Mouse (Mus musculus) stomach, postnatal 0 days (tissue): ENCODE measurements around the gene Lrp6. TPM values are rescaled to one million over a fixed set of nuclear protein-coding genes. Genes with fewer than 3 reads are reported as not detected.
A peak's percentile ranks its signal among the peaks of the same experiment; 100 is the strongest.

ENCODE experiments used
- ATAC-seq: fragments of 200-750 bp; cut with Nextera tagmentation; 2 replicates; pipeline ENCODE4 v1.8.0; 2017; ENCODE audit not compliant: low FRiP score, low TSS enrichment
- DNase-seq: peaks from one replicate; pipeline ENCODE4 v3.0.0-alpha.2; 2016; ENCODE audit warnings: low spot score
- H3K27ac ChIP-seq: fragments of 300-500 bp; sonication (generic); replicated peaks from 2 replicates; pipeline ENCODE4 v1.5.1; 2014; ENCODE audit warnings: mild to moderate bottlenecking, control low read depth
- H3K27me3 ChIP-seq: fragments of 300-500 bp; sonication (generic); 2 replicates; pipeline ENCODE4 v1.6.1; 2014; ENCODE audit warnings: low read length; ENCODE audit not compliant: control insufficient read depth, insufficient read depth
- H3K36me3 ChIP-seq: fragments of 300-500 bp; sonication (generic); 2 replicates; pipeline ENCODE4 v1.6.1; 2014; ENCODE audit warnings: low read length, mixed read lengths; ENCODE audit not compliant: control insufficient read depth, insufficient read depth
- H3K4me1 ChIP-seq: fragments of 300-500 bp; sonication (generic); replicated peaks from 2 replicates; pipeline ENCODE4 v1.6.1; 2014; ENCODE audit warnings: antibody characterized with exemption; ENCODE audit not compliant: control insufficient read depth, insufficient read depth
- H3K4me2 ChIP-seq: fragments of 300-500 bp; sonication (generic); replicated peaks from 2 replicates; pipeline ENCODE4 v1.6.1; 2014; ENCODE audit warnings: low read depth, mild to moderate bottlenecking, control low read depth, moderate library complexity
- H3K4me3 ChIP-seq: fragments of 300-500 bp; sonication (generic); 2 replicates; pipeline ENCODE4 v1.5.1; 2014; ENCODE audit warnings: low read depth, low read length, control low read depth
- H3K9ac ChIP-seq: fragments of 300-500 bp; sonication (generic); 2 replicates; pipeline ENCODE4 v1.6.1; 2014; ENCODE audit warnings: mild to moderate bottlenecking, low read length, control low read depth, mixed read lengths
- H3K9me3 ChIP-seq: fragments of 300-500 bp; sonication (generic); 2 replicates; pipeline ENCODE4 v1.6.1; 2016; ENCODE audit warnings: low read length; ENCODE audit not compliant: control insufficient read depth
- CTCF ChIP-seq: IDR thresholded peaks from 2 replicates; pipeline ENCODE4 v1.5.1; 2016; ENCODE audit warnings: antibody characterized with exemption, low read depth, mild to moderate bottlenecking, moderate library complexity
- EP300 ChIP-seq: optimal IDR thresholded peaks from 2 replicates; pipeline ENCODE3; 2016; ENCODE audit warnings: antibody characterized with exemption
- WGBS: fragments of 180-500 bp; shearing (Covaris S2); extraction: QIAGEN DNeasy Blood & Tissue Kit; methylation state at CpG from one replicate; pipeline ENCODE4 v1.1.7; 2014; 5-methylcytosine and 5-hydroxymethylcytosine counted together
- polyA plus RNA-seq: library from polyadenylated mRNA; unstranded; fragments of >200 nt; fragmentation: Nextera tagmentation; extraction: Ambion mirVana; gene quantifications from 2 replicates; pipeline ENCODE4 v1.2.1, GENCODE M21; 2015

Lrp6 gene
- polyA plus RNA-seq, 1 experiment from 2014 or later = 12.1 TPM

- no peak for DNase-seq
- 50% methylated on average over 1 of the region's 1 CpGs for WGBS
- no peak overlapping the region for H3K9ac ChIP-seq
- TF ChIP-seq EP300 (no peak), CTCF (no peak)
- H3K36me3 ChIP-seq = no peaks in the 10 kb centered on the region
- no peak overlapping the region for H3K4me3 ChIP-seq
- H3K27me3 ChIP-seq = no peaks in the 10 kb centered on the region
- no peak for ATAC-seq
- H3K4me1 ChIP-seq = no peaks in the 10 kb centered on the region
- H3K4me2 ChIP-seq = no peak overlapping the region
- H3K27ac ChIP-seq = no peak overlapping the region
- H3K9me3 ChIP-seq = no peaks in the 10 kb centered on the region
These were observed 32.5 kb upstream of the Lrp6 start for GRCm38 (mm10) chr6:134599239-134599638.

GRCm38 (mm10) chr6:134597651-134598229 is 31.0 kb upstream of the Lrp6 start:
- Histone ChIP-seq H3K27ac (no peak overlapping the region), H3K4me3 (no peak overlapping the region), H3K36me3 (no peaks in the 10 kb centered on the region), H3K4me2 (no peak overlapping the region), H3K4me1 (no peaks in the 10 kb centered on the region), H3K9me3 (no peaks in the 10 kb centered on the region), H3K9ac (no peak overlapping the region), H3K27me3 (no peaks in the 10 kb centered on the region)
- ATAC-seq (peak; percentile 45; the same call in 1 of the 2 replicates), DNase-seq (no peak)
- WGBS = 59% methylated on average over 6 of the region's 6 CpGs
- TF ChIP-seq EP300 (no peak), CTCF (no peak)

GRCm38 (mm10) chr6:134594569-134595442 is 28.0 kb upstream of the Lrp6 start:
- ATAC-seq (peak; percentile 51; the same call in 1 of the 2 replicates), DNase-seq (no peak)
- Histone ChIP-seq H3K4me1 (no peaks in the 10 kb centered on the region), H3K36me3 (no peaks in the 10 kb centered on the region), H3K9me3 (no peaks in the 10 kb centered on the region), H3K27ac (no peak overlapping the region), H3K4me2 (no peak overlapping the region), H3K27me3 (no peaks in the 10 kb centered on the region), H3K4me3 (no peak overlapping the region), H3K9ac (no peak overlapping the region)
- TF ChIP-seq CTCF = no peak
- TF ChIP-seq EP300 = no peak
- 71% methylated on average over 20 of the region's 21 CpGs for WGBS

- TF ChIP-seq CTCF (no peak), EP300 (no peak)
- no peaks in the 10 kb centered on the region for H3K4me1 ChIP-seq
- no peaks in the 10 kb centered on the region for H3K9me3 ChIP-seq
- no peaks in the 10 kb centered on the region for H3K27me3 ChIP-seq
- H3K9ac ChIP-seq = no peak overlapping the region
- WGBS = 79% methylated on average over 2 of the region's 2 CpGs
- no peak overlapping the region for H3K27ac ChIP-seq
- H3K36me3 ChIP-seq = no peaks in the 10 kb centered on the region
- no peak for ATAC-seq
- no peak overlapping the region for H3K4me2 ChIP-seq
- no peak for DNase-seq
- H3K4me3 ChIP-seq = no peak overlapping the region
These were observed 24.8 kb upstream of the Lrp6 start for GRCm38 (mm10) chr6:134591614-134592013.

GRCm38 (mm10) chr6:134586241-134586640 is 19.5 kb upstream of the Lrp6 start:
- Histone ChIP-seq H3K4me1 (no peaks in the 10 kb centered on the region), H3K4me3 (no peak overlapping the region), H3K27ac (no peak overlapping the region), H3K27me3 (no peaks in the 10 kb centered on the region), H3K9me3 (no peaks in the 10 kb centered on the region), H3K9ac (no peak overlapping the region), H3K36me3 (no peaks in the 10 kb centered on the region), H3K4me2 (no peak overlapping the region)
- TF ChIP-seq EP300 (no peak), CTCF (no peak)
- DNase-seq = no peak
- ATAC-seq = no peak
- 88% methylated on average over 5 of the region's 5 CpGs for WGBS

- Histone ChIP-seq H3K27ac (no peak overlapping the region), H3K4me1 (no peaks in the 10 kb centered on the region), H3K4me2 (no peak overlapping the region), H3K4me3 (no peak overlapping the region), H3K9ac (no peak overlapping the region), H3K36me3 (no peaks in the 10 kb centered on the region), H3K27me3 (no peaks in the 10 kb centered on the region), H3K9me3 (no peaks in the 10 kb centered on the region)
- 96% methylated on average over 2 of the region's 2 CpGs for WGBS
- DNase-seq = no peak
- ATAC-seq = no peak
- TF ChIP-seq EP300 = no peak
- TF ChIP-seq CTCF = no peak
These were observed 17.9 kb upstream of the Lrp6 start for GRCm38 (mm10) chr6:134584616-134585015.
